Mouse (Mus musculus) brown adipose tissue, adult 24 weeks (tissue): Measurements from ENCODE around the gene Hoxa5. TPM values are rescaled to one million over a fixed set of nuclear protein-coding genes. Genes with fewer than 3 reads are reported as not detected.

Source experiments
- H3K27ac ChIP-seq: fragments of 200-500 bp; replicated peaks from 2 replicates; pipeline ENCODE4 v1.5.1; 2012; ENCODE audit warnings: low read depth, mild to moderate bottlenecking, low read length
- H3K4me1 ChIP-seq: fragments of 200-500 bp; 2 replicates; pipeline ENCODE4 v1.6.1; 2012; ENCODE audit warnings: low read length, mixed read lengths; ENCODE audit not compliant: control insufficient read depth, insufficient read depth, insufficient read length
- H3K4me3 ChIP-seq: fragments of 200-500 bp; 2 replicates; pipeline ENCODE4 v1.5.1; 2012; ENCODE audit warnings: low read depth, mild to moderate bottlenecking, low read length, moderate library complexity; ENCODE audit not compliant: insufficient read depth
- polyA plus RNA-seq: library from polyadenylated mRNA; stranded (reverse); fragments of >200 nt; gene quantifications from 2 replicates; pipeline ENCODE4 v1.2.4, GENCODE M21; 2012; ENCODE audit not compliant: missing spikeins, insufficient read depth, insufficient read length

Gene Hoxa5
- polyA plus RNA-seq, 1 experiment: 35.9 TPM

DNA sequence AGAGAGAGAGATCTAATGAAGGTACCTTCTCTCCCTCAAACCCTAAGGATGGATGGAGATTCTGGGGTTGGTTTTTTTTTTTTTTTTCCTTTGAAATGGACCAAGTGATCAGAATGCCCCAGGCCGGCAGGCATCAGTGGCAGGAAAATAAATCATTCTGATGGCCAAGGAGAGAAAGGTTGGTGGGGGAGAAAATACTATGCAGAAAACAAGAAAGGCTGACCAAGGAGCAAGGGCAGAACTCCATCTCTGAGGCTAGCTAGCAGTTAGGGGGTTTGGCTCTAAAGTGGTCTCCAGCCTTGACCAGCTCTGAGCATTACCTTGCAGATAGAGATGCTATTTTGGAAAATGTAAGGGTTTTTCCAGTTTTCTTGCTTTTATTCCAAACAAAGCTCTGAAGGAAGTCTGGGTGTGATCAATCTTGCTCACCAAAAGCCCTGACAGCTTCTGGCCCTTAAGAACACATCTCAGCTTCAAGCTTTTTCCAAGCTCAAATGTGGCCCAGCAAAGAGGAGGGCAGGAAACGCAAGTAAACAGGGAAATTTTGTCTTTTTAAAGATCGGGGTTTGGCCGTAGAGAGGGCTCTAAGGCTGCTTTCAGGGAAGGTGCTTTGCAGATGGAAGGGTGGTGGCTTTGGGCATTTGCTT, 37.8 kb downstream of the Hoxa5 start:
- Histone ChIP-seq H3K27ac (peak overlapping the region; percentile 43; the same call in 1 of the 2 replicates), H3K4me3 (peak overlapping the region; percentile 0; the same call in 1 of the 2 replicates), H3K4me1 (peaks cover 26% of the 10 kb centered on the region)

DNA sequence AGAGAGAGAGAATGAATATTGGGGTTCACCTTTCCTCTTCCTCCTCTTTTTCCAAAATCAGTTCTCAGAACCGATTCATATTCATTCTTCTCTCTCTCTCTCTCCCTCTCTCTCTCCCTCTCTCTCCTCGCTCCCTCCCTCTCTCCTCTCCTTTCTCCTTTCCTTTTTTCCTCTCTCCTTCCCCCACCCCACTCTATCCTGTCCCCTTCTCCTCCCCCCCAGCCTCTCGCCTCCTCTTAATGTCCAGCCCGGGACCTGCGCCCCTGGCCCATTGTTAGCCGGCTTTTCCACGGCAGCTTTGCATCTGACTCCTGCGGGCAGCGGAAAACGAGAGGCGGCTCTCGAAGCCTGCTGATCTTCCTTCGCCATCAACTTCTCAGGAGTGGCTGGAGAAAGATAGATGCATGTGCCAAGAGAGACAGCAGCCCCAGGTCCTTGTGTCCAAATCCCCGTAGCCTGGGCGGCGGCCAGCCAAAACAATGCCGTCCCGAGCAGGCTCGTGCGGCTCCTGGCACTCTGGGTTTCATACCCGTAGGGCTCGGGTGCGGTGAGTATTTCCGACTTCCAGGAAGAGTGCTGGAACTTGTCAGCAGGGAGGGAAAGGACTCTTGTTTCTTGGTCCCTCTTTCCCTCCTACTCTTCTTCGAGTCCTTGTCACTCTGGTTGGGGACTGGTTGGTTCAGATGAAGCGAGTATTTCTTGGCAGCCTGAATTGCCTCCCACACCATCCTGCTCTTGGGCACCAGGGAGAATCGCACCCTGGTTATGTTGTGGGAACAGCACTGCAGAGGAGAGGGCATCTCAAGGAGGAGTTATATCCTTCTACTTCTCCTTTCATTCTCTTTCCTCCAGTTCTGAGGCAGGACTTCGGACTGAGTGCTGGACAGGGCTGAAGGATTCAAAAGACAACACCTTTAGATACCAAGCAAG, 38.7 kb downstream of the Hoxa5 start:
- Histone ChIP-seq H3K27ac (peak overlapping the region; percentile 89), H3K4me3 (peak overlapping the region; percentile 92), H3K4me1 (peaks cover 19% of the 10 kb centered on the region)

DNA sequence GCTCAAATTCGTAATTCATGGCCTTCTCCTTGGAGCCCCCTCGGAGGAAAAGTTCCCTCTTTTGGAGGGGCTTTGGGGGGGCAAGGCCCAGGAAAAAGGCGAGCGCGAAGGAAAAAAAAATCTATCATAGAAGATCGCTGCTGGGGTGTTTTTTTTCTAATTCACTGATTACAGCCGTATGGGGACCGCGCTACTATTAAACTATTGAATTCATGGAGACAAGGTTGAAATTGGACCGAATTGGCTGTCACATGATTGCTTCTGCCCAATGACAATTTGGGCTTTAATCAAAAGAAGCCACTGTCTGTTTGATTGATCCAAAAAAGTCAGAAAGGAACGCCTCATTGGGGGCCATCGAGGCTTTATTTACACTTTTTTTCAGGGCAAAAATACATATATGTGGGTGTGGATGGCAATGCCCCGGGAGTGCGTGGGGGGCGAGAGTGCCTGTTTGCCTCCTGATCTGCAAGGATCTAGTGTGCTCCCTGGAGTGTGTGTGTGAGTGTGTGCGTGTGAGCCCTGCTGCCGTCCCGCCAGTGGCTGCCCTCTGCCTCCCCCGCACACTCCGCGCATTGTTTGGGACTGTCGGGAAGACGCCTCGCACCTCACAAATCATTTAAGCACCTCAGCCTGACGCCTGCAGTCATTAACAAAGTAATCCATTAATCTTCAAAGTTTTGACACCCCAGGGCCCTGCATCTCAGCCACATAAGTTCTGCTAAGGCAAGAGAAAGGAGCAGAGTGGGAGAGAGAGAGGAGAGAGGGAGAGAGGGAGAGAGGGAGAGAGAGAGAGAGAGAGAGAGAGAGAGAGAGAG, 39.6 kb downstream of the Hoxa5 start, which contains the start of gene Hoxa2:
TSS of gene Hoxa2 (minus strand) at position 206 of the 815 bp plus-strand sequence.
- H3K4me1 ChIP-seq: peaks cover 11% of the 10 kb centered on the region
- H3K27ac ChIP-seq: peak within 1 kb of the TSS; percentile 89
- peak within 1 kb of the TSS; percentile 92 for H3K4me3 ChIP-seq

GRCm38 (mm10) chr6:52164051-52164625, 40.2 kb downstream of the Hoxa5 start:
- Histone ChIP-seq H3K4me1 (peaks cover 9% of the 10 kb centered on the region), H3K4me3 (peak overlapping the region; percentile 92), H3K27ac (peak overlapping the region; percentile 89)

GRCm38 (mm10) chr6:52163366-52164031, 40.9 kb downstream of the Hoxa5 start:
- Histone ChIP-seq H3K27ac (peak overlapping the region; percentile 89), H3K4me3 (peak overlapping the region; percentile 92), H3K4me1 (peaks cover 9% of the 10 kb centered on the region)

DNA sequence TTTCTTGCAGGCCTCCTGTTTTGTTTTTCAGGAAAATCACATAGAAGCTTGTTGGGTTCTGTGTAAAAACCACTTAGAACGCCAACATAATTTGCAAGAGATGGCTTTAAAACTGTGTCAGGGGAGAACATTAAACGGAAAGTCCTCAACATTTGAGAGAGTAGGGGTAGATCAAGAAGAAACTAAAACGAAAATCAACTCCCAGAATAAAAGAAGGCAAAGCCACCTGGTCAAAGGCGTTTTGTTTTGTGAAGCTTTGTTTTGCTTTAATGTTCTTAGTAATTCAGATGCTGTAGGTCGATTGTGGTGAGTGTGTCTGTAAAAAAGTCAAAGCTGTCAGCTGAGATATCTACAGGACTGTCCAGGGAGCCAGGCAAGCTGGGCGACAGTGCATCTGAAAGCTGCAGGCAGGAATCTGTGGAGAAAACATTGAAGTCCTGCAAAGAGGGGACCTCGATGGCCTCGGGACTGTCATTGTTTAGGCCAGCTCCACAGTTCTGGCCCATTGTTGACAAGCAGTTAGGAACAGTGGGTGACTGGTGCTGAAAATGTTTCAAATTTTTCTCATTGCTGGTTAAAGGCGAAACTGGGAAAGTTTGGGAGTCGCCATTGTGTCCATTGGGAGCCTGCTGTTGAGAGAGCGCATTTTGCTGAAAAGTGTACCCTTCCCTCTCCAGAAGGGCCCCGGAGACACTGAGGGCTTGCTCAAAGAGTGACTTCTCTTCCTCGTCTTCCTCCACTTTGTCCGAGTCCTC, 41.6 kb downstream of the Hoxa5 start:
- Histone ChIP-seq H3K4me3 (peak overlapping the region; percentile 92), H3K27ac (peak overlapping the region; percentile 89), H3K4me1 (peaks cover 9% of the 10 kb centered on the region)

DNA sequence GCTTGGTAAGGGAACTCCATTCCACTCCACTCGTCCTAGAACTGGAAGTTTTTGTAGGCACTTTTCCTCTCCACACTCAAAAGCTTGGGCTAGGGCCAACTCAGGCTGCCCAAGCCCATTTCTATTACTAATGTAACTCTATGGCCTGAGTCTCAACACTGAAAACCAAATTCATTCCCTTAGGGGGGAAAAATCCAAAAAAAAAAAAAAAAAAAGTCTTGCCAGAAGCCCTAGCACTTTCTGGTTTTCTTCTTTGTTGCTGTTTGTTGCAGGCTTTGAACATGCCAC, 42.4 kb downstream of the Hoxa5 start:
- 0 out of 2 replicates have a peak overlapping the region, but pooled peaks have one; percentile 2 for H3K4me3 ChIP-seq
- H3K27ac ChIP-seq: peak overlapping the region; percentile 17
- peaks cover 9% of the 10 kb centered on the region for H3K4me1 ChIP-seq

GRCm38 (mm10) chr6:52161336-52162092, 42.9 kb downstream of the Hoxa5 start:
- Histone ChIP-seq H3K4me3 (peak overlapping the region; percentile 53), H3K4me1 (peaks cover 4% of the 10 kb centered on the region), H3K27ac (peak overlapping the region; percentile 71)

DNA sequence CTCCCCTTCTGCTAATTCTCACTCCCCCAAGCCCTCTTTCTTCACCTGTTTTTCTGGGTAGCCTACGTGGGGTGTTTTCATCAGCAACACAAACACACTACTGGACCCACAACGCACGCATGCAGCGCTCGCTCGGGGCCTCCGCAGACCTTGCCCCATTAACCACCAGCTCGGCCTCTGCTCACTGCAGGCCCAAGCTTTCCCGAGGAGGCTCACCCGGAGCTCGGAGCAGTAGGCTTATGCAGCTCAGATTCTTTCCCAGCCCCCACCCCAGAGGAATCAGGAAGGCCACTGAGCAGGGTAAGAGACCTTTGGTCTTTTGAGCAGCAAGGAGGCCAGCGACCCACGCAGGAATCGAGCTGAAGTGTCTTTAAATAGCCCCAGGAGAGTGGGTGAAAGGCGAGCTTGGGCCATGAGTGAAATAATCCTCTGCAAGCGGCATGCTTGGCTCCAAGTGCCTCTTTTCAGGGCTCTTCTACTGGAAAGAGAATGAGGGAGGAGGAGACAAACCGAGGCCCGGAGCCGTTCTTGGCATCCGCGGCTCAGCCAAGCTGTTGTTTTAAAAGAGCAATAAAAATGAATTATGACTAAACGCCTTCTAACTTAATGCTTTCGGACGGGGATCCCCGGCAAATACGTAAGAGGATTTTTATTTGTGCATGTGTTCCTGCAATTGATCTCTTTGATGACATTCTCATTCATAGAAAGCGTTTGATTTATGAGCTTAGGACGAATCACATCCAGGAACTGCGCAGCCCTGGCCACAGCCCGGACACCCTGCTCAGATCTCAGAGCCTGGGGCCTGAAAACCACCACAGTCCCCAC, 43.7 kb downstream of the Hoxa5 start:
- H3K4me3 ChIP-seq: peak overlapping the region; percentile 53

DNA sequence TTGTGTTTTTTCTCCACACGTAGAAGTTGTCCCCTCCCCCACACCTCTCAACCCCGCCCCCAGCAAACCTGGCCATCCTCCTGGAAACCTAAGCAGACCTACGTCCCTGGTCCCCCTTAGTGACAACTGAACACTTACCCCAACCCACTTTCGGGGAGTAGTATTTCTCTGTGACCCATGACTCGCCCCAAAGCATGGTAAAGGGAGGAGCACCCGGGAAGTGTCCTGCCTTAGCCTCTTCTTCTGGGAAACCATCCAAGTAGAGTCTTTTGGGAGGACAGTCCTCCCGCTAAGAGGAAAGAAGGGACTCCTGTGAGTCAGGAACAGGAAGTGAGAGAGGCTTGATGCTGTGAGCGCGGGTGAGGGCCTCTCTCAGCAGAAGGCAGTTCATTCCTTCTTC, 44.4 kb downstream of the Hoxa5 start:
- H3K4me3 ChIP-seq: peak overlapping the region; percentile 84
- peak overlapping the region; percentile 90 for H3K27ac ChIP-seq
- H3K4me1 ChIP-seq: no peaks in the 10 kb centered on the region; the same call in 1 of the 2 replicates

More for the DNA sequence above, 43.7 kb downstream of the Hoxa5 start:
- H3K27ac ChIP-seq: peak overlapping the region; percentile 71
- no peaks in the 10 kb centered on the region; the same call in 1 of the 2 replicates for H3K4me1 ChIP-seq

DNA sequence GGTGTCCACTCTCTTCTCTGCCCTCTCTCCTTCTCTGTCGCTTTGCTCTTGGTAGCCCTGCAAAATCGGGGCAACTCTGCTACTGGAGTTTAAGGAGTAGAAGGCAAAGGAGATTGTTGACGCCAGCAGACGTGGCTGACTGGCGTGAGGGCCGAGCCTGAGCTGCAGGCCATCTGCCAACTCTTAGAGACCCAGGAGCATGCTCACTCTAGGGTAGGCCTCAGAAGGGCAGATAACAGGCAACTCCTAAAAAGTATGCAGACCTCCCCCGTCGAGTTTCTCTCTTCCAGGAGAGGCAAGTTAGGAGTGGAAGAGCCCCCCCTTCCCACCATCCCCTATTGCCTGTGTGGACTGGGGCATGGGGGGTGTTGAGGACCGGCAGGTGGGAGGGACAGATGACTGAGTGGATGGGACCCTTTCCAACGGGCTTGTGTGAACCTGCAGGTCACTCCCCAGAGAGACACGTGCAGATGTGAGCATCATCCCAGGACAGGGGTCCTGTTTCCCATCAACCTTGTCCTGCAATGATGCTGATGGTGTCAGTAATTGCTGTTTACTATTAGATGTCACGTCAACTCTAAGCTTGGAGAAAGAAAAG, 45.1 kb downstream of the Hoxa5 start:
- H3K27ac ChIP-seq: peak overlapping the region; percentile 90
- no peaks in the 10 kb centered on the region; the same call in 1 of the 2 replicates for H3K4me1 ChIP-seq
- peak overlapping the region; percentile 84 for H3K4me3 ChIP-seq
